ENCODE assay signal across 8 mouse cellular contexts in the genomic region with DNA sequence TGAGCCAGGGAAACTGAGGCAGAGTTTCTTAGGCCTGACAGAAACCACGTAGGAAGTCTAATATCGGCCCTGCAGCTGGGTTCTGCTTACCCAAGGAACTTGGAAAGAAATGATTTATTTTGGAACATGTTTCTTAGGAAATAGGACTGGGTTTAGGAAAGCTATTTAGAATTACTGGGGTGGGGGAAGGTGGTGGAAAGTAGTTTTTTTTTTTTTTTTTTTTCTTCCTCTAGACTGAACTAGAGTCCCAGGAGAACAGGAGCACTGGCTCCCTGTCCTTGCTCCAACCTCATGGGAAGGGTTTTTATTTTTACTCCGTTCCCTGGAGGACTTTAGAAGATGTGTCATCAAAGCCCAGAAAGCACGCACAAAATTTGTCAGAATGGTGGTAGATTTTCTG. TPM values are rescaled to one million over a fixed set of nuclear protein-coding genes. Genes with fewer than 3 reads are reported as not detected.
DNase-seq lines count a peak whose midpoint lies in the region; ATAC-seq lines count a peak whose summit lies in the region.

No protein-coding gene starts in this region.

- H3K4me3 ChIP-seq in heart, embryonic 15.5 days = peak overlapping the region; percentile 84
- H3K4me3 ChIP-seq in embryonic facial prominence, embryonic 10.5 days = peak overlapping the region; percentile 90
- peak overlapping the region; percentile 86 for H3K4me3 ChIP-seq in hindbrain, embryonic 16.5 days (ENCODE audit: low read length)
- H3K4me3 ChIP-seq in midbrain, embryonic 15.5 days = peak overlapping the region; percentile 69

- H3K27ac ChIP-seq in heart, embryonic 15.5 days = no peak overlapping the region
- no peak overlapping the region for H3K27ac ChIP-seq in embryonic facial prominence, embryonic 10.5 days (replicated peaks)
- H3K27ac ChIP-seq in hindbrain, embryonic 16.5 days (ENCODE audit: low read depth, low read length) = no peak overlapping the region
- H3K27ac ChIP-seq in midbrain, embryonic 15.5 days = no peak overlapping the region

- 64% methylated on average over 4 of the region's 4 CpGs for WGBS in heart, embryonic 15.5 days
- WGBS in embryonic facial prominence, embryonic 10.5 days = 71% methylated on average over 4 of the region's 4 CpGs
- 52% methylated on average over 4 of the region's 4 CpGs for WGBS in hindbrain, embryonic 16.5 days
- 69% methylated on average over 4 of the region's 4 CpGs for whole genome bisulfite sequencing in midbrain, embryonic 15.5 days

- ATAC-seq in heart, embryonic 15.5 days (replicated peaks; ENCODE audit: insufficient number of reproducible peaks, insufficient read depth, low FRiP score, low read depth) = no peak
- no peak for ATAC-seq in hindbrain, embryonic 16.5 days
- no peak for ATAC-seq in midbrain, embryonic 15.5 days (replicated peaks)

- no peak for DNase-seq in heart, postnatal 10 days
- DNase-seq in embryonic facial prominence, embryonic 10.5 days (ENCODE audit: low spot score) = no peak
- DNase-seq in cerebellum, postnatal 36 days = no peak
- DNase-seq in c-Kit-positive CD71-positive TER-119-positive erythroid progenitor cells, embryonic 14.5 days (ENCODE audit: low spot score) = no peak
- DNase-seq in cerebellum, adult 11 months = no peak

- H3K9ac ChIP-seq in heart, embryonic 15.5 days = peak overlapping the region; percentile 78
- peak overlapping the region; percentile 89 for H3K9ac ChIP-seq in hindbrain, embryonic 16.5 days (ENCODE audit: low read depth, low read length)
- H3K9ac ChIP-seq in midbrain, embryonic 15.5 days = no peak overlapping the region

- no peaks in the 10 kb centered on the region for H3K27me3 ChIP-seq in heart, embryonic 15.5 days
- H3K27me3 ChIP-seq in embryonic facial prominence, embryonic 10.5 days (replicated peaks; ENCODE audit: low read depth, poor library complexity, severe bottlenecking) = peaks cover 42% of the 10 kb centered on the region
- H3K27me3 ChIP-seq in hindbrain, embryonic 16.5 days (replicated peaks; ENCODE audit: control insufficient read depth, insufficient read depth, low read length) = no peaks in the 10 kb centered on the region
- no peaks in the 10 kb centered on the region for H3K27me3 ChIP-seq in midbrain, embryonic 15.5 days (replicated peaks)

- H3K4me2 ChIP-seq in heart, embryonic 15.5 days = peak overlapping the region; percentile 88
- peak overlapping the region; percentile 86 for H3K4me2 ChIP-seq in hindbrain, embryonic 16.5 days (ENCODE audit: low read length)
- H3K4me2 ChIP-seq in midbrain, embryonic 15.5 days = peak overlapping the region; percentile 75

- H3K9me3 ChIP-seq in heart, embryonic 15.5 days (replicated peaks) = no peaks in the 10 kb centered on the region
- H3K9me3 ChIP-seq in embryonic facial prominence, embryonic 10.5 days = no peaks in the 10 kb centered on the region
- no peaks in the 10 kb centered on the region for H3K9me3 ChIP-seq in hindbrain, embryonic 16.5 days (ENCODE audit: control insufficient read depth, low read length)
- no peaks in the 10 kb centered on the region for H3K9me3 ChIP-seq in midbrain, embryonic 15.5 days

- H3K4me1 ChIP-seq in heart, embryonic 15.5 days (replicated peaks) = peaks cover 36% of the 10 kb centered on the region
- H3K4me1 ChIP-seq in embryonic facial prominence, embryonic 10.5 days = peaks cover 75% of the 10 kb centered on the region
- peaks cover 25% of the 10 kb centered on the region for H3K4me1 ChIP-seq in hindbrain, embryonic 16.5 days (ENCODE audit: control insufficient read depth, insufficient read depth, low read depth, low read length)
- peaks cover 35% of the 10 kb centered on the region for H3K4me1 ChIP-seq in midbrain, embryonic 15.5 days

- no peaks in the 10 kb centered on the region for H3K36me3 ChIP-seq in heart, embryonic 15.5 days
- peaks cover 7% of the 10 kb centered on the region; the same call in 1 of the 2 replicates for H3K36me3 ChIP-seq in embryonic facial prominence, embryonic 10.5 days (replicated peaks)
- H3K36me3 ChIP-seq in hindbrain, embryonic 16.5 days (ENCODE audit: control insufficient read depth, insufficient read depth, low read length) = no peaks in the 10 kb centered on the region; the same call in 1 of the 2 replicates
- no peaks in the 10 kb centered on the region for H3K36me3 ChIP-seq in midbrain, embryonic 15.5 days (replicated peaks)

- intact Hi-C loops in heart, postnatal 10 days (cut with DNase I) = loop anchor here (5.0 kb wide), 1 partner anchor 83 kb away; the partner anchor contains the start of genes Brca1 and Nbr1

RNA-seq across cellular contexts. Expression of gene Vat1, which starts 3.1 kb away (rescaled TPM):
- polyA plus RNA-seq in heart, embryonic 15.5 days (2015; fragmentation: Nextera tagmentation; extraction: Ambion mirVana) = 30.2 and 38.6 TPM in 2 replicates
- 10 to 100 TPM; 50.1 to 50.4 TPM for total RNA-seq in heart, postnatal 10 days (2021)
- polyA plus RNA-seq in embryonic facial prominence, embryonic 10.5 days (2016; fragmentation: Nextera tagmentation; extraction: Ambion mirVana) = 21.3 and 29.6 TPM in 2 replicates
- polyA plus RNA-seq in hindbrain, embryonic 16.5 days (2015; fragmentation: Nextera tagmentation; extraction: Ambion mirVana) = 125 and 134 TPM in 2 replicates
- polyA plus RNA-seq in midbrain, embryonic 15.5 days (2015; fragmentation: Nextera tagmentation; extraction: Ambion mirVana) = 128 and 133 TPM in 2 replicates

RNA-seq across cellular contexts. Expression of gene Rnd2, which starts 4.4 kb away (rescaled TPM):
- polyA plus RNA-seq in heart, embryonic 15.5 days (2015; fragmentation: Nextera tagmentation; extraction: Ambion mirVana) = 9.1 and 10.1 TPM in 2 replicates
- 1 to 10 TPM; 6.5 to 8.4 TPM for total RNA-seq in heart, postnatal 10 days (2021)
- 16.5 and 31.6 TPM in 2 replicates for polyA plus RNA-seq in embryonic facial prominence, embryonic 10.5 days (2016; fragmentation: Nextera tagmentation; extraction: Ambion mirVana)
- 83.2 and 90.6 TPM in 2 replicates for polyA plus RNA-seq in hindbrain, embryonic 16.5 days (2015; fragmentation: Nextera tagmentation; extraction: Ambion mirVana)
- polyA plus RNA-seq in midbrain, embryonic 15.5 days (2015; fragmentation: Nextera tagmentation; extraction: Ambion mirVana) = 68.3 and 77.4 TPM in 2 replicates

RNA-seq across cellular contexts. Expression of gene Ifi35, which starts 20.9 kb away (rescaled TPM):
- 18.0 and 25.9 TPM in 2 replicates for polyA plus RNA-seq in heart, embryonic 15.5 days (2015; fragmentation: Nextera tagmentation; extraction: Ambion mirVana)
- 10 to 100 TPM; 12.9 to 13.7 TPM for total RNA-seq in heart, postnatal 10 days (2021)
- polyA plus RNA-seq in embryonic facial prominence, embryonic 10.5 days (2016; fragmentation: Nextera tagmentation; extraction: Ambion mirVana) = 2.1 and 3.1 TPM in 2 replicates
- polyA plus RNA-seq in hindbrain, embryonic 16.5 days (2015; fragmentation: Nextera tagmentation; extraction: Ambion mirVana) = 3.9 and 4.8 TPM in 2 replicates
- 3.9 and 4.0 TPM in 2 replicates for polyA plus RNA-seq in midbrain, embryonic 15.5 days (2015; fragmentation: Nextera tagmentation; extraction: Ambion mirVana)

RNA-seq across cellular contexts. Expression of gene Rpl27, which starts 27.1 kb away (rescaled TPM):
- polyA plus RNA-seq in heart, embryonic 15.5 days (2015; fragmentation: Nextera tagmentation; extraction: Ambion mirVana) = 174 and 211 TPM in 2 replicates
- 10 to 100 TPM; 63.3 to 68.3 TPM for total RNA-seq in heart, postnatal 10 days (2021)
- polyA plus RNA-seq in embryonic facial prominence, embryonic 10.5 days (2016; fragmentation: Nextera tagmentation; extraction: Ambion mirVana) = 469 and 481 TPM in 2 replicates
- 204 and 207 TPM in 2 replicates for polyA plus RNA-seq in hindbrain, embryonic 16.5 days (2015; fragmentation: Nextera tagmentation; extraction: Ambion mirVana)
- polyA plus RNA-seq in midbrain, embryonic 15.5 days (2015; fragmentation: Nextera tagmentation; extraction: Ambion mirVana) = 197 and 212 TPM in 2 replicates

RNA-seq across cellular contexts. Expression of gene Ptges3l, which starts 44.0 kb away (rescaled TPM):
- 66.5 and 81.5 TPM in 2 replicates for polyA plus RNA-seq in heart, embryonic 15.5 days (2015; fragmentation: Nextera tagmentation; extraction: Ambion mirVana)
- total RNA-seq in heart, postnatal 10 days (2021) = 10 to 100 TPM; 37.4 to 39.7 TPM
- polyA plus RNA-seq in embryonic facial prominence, embryonic 10.5 days (2016; fragmentation: Nextera tagmentation; extraction: Ambion mirVana) = 3.9 and 4.7 TPM in 2 replicates
- polyA plus RNA-seq in hindbrain, embryonic 16.5 days (2015; fragmentation: Nextera tagmentation; extraction: Ambion mirVana) = 3.1 and 3.9 TPM in 2 replicates
- polyA plus RNA-seq in midbrain, embryonic 15.5 days (2015; fragmentation: Nextera tagmentation; extraction: Ambion mirVana) = 1.7 and 2.0 TPM in 2 replicates
